ENCODE assay signal across 12 mouse cellular contexts in the genomic region with DNA sequence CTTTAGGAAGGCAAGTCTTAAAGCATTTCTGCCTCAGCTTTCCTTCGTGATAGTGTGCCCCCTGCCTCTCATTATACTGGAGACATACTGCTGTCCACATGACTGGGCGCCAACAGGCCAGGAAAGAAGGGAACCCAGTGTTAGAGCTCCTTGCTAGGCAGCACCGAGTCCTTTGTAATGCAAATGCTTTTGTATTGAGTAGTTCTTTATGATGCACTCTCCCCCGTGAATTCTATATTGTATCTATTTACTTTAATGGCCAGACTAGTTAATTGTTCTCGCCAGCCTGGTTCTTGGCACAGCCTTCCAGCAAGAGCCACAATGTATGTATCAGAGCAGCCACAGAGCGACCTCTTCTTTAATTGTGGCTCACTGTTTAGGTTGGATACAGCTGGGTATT. TPM values are rescaled to one million over a fixed set of nuclear protein-coding genes. Genes with fewer than 3 reads are reported as not detected.
DNase-seq lines count a peak whose midpoint lies in the region; ATAC-seq and TF ChIP-seq lines count a peak whose summit lies in the region.
"Had no signal": no experiment of that assay in that cellular context is flagged by ENCODE, and none has a peak within 500 bp of the region (broad histone marks: within the 10 kb centered on the region; RNA-seq: fewer than 3 reads in every experiment).

No protein-coding gene starts in this region.

- 32% methylated on average over 6 of the region's 6 CpGs for WGBS in forebrain, embryonic 10.5 days
- WGBS in hindbrain, embryonic 14.5 days, result 10% methylated on average over 6 of the region's 6 CpGs
- 15% methylated on average over 6 of the region's 6 CpGs for WGBS in midbrain, postnatal 0 days
- WGBS in liver, embryonic 12.5 days (ENCODE audit: insufficient replicate concordance), result 71% methylated on average over 6 of the region's 6 CpGs
- WGBS in heart, embryonic 10.5 days, result 82% methylated on average over 6 of the region's 6 CpGs

- no peak overlapping the region for H3K4me3 ChIP-seq in forebrain, embryonic 10.5 days
- H3K4me3 ChIP-seq in hindbrain, embryonic 14.5 days (replicated peaks; ENCODE audit: low read length), result no peak overlapping the region
- no peak overlapping the region for H3K4me3 ChIP-seq in midbrain, postnatal 0 days (ENCODE audit: low read depth, low read length)
- no peak overlapping the region for H3K4me3 ChIP-seq in liver, embryonic 12.5 days
- no peak overlapping the region for H3K4me3 ChIP-seq in heart, embryonic 10.5 days
- H3K4me3 ChIP-seq: limb, embryonic 10.5 days had no signal

- peaks cover 23% of the 10 kb centered on the region for H3K4me1 ChIP-seq in forebrain, embryonic 10.5 days
- H3K4me1 ChIP-seq in hindbrain, embryonic 14.5 days (replicated peaks; ENCODE audit: control insufficient read depth, insufficient read depth, low read length), result peaks cover 18% of the 10 kb centered on the region; the same call in 1 of the 2 replicates
- H3K4me1 ChIP-seq in midbrain, postnatal 0 days (ENCODE audit: insufficient read depth, low read length), result no peaks in the 10 kb centered on the region
- H3K4me1 ChIP-seq in liver, embryonic 12.5 days, result 0 out of 2 replicates have a peak, but pooled peaks cover 10% of the 10 kb centered on the region
- peaks cover 8% of the 10 kb centered on the region; the same call in 1 of the 2 replicates for H3K4me1 ChIP-seq in heart, embryonic 10.5 days
- H3K4me1 ChIP-seq: limb, embryonic 10.5 days had no signal

- peaks cover 10% of the 10 kb centered on the region for H3K36me3 ChIP-seq in forebrain, embryonic 10.5 days (replicated peaks)
- H3K36me3 ChIP-seq in hindbrain, embryonic 14.5 days (replicated peaks; ENCODE audit: control insufficient read depth, insufficient read depth), result peaks cover 20% of the 10 kb centered on the region
- H3K36me3 ChIP-seq in midbrain, postnatal 0 days (ENCODE audit: insufficient read depth, low read length), result peaks cover 9% of the 10 kb centered on the region
- H3K36me3 ChIP-seq in liver, embryonic 12.5 days, result peaks cover 72% of the 10 kb centered on the region
- peaks cover 6% of the 10 kb centered on the region; the same call in 1 of the 2 replicates for H3K36me3 ChIP-seq in heart, embryonic 10.5 days
- H3K36me3 ChIP-seq: limb, embryonic 10.5 days had no signal

- peak; percentile 62 for DNase-seq in embryo, embryonic 10.5 days (ENCODE audit: low spot score)
- peak; percentile 39 for DNase-seq in forebrain, embryonic 10.5 days (ENCODE audit: extremely low spot score, low spot score)
- no peak for DNase-seq in hindbrain, embryonic 14.5 days (ENCODE audit: low spot score)
- no peak for DNase-seq in midbrain, postnatal 0 days (ENCODE audit: low spot score)
- no peak for DNase-seq in layer of hippocampus, adult 18-20 months (ENCODE audit: low spot score in 2 of 2)
- no peak for DNase-seq in heart, embryonic 10.5 days (ENCODE audit: low spot score)
- DNase-seq: cerebellum, adult 2 months; thymus, postnatal 14 days had no signal

- no peaks in the 10 kb centered on the region for H3K27me3 ChIP-seq in forebrain, embryonic 10.5 days (ENCODE audit: poor library complexity, severe bottlenecking)
- no peaks in the 10 kb centered on the region for H3K27me3 ChIP-seq in hindbrain, embryonic 14.5 days (ENCODE audit: control insufficient read depth, insufficient read depth, low read length)
- H3K27me3 ChIP-seq in midbrain, postnatal 0 days (ENCODE audit: insufficient read depth, low read length), result no peaks in the 10 kb centered on the region
- no peaks in the 10 kb centered on the region for H3K27me3 ChIP-seq in liver, embryonic 12.5 days (replicated peaks)
- H3K27me3 ChIP-seq in heart, embryonic 10.5 days (ENCODE audit: insufficient read depth, poor library complexity, severe bottlenecking), result no peaks in the 10 kb centered on the region

- peak overlapping the region; percentile 77 for H3K27ac ChIP-seq in forebrain, embryonic 10.5 days
- H3K27ac ChIP-seq in hindbrain, embryonic 14.5 days, result peak overlapping the region; percentile 12
- no peak overlapping the region for H3K27ac ChIP-seq in midbrain, postnatal 0 days (ENCODE audit: low read depth, low read length)
- H3K27ac ChIP-seq in liver, embryonic 12.5 days, result no peak overlapping the region
- H3K27ac ChIP-seq in heart, embryonic 10.5 days, result no peak overlapping the region
- H3K27ac ChIP-seq: limb, embryonic 10.5 days had no signal

- peak; percentile 83 for ATAC-seq in hindbrain, embryonic 14.5 days (ENCODE audit: low FRiP score)
- ATAC-seq in midbrain, postnatal 0 days (ENCODE audit: low FRiP score), result no peak; the same call in 1 of the 2 replicates
- ATAC-seq in liver, embryonic 12.5 days, result no peak
- no peak for ATAC-seq in megakaryocyte, adult 5-6 weeks (ENCODE audit: poor library complexity, severe bottlenecking)
- ATAC-seq: intestine, postnatal 0 days had no signal

- H3K9me3 ChIP-seq in forebrain, embryonic 10.5 days, result no peaks in the 10 kb centered on the region
- H3K9me3 ChIP-seq in hindbrain, embryonic 14.5 days (ENCODE audit: control insufficient read depth, low read length), result no peaks in the 10 kb centered on the region
- H3K9me3 ChIP-seq in midbrain, postnatal 0 days (ENCODE audit: low read length), result no peaks in the 10 kb centered on the region
- H3K9me3 ChIP-seq in liver, embryonic 12.5 days (replicated peaks), result no peaks in the 10 kb centered on the region
- H3K9me3 ChIP-seq in heart, embryonic 10.5 days, result no peaks in the 10 kb centered on the region
- H3K9me3 ChIP-seq: limb, embryonic 10.5 days had no signal

- no peak overlapping the region for H3K9ac ChIP-seq in hindbrain, embryonic 14.5 days
- H3K9ac ChIP-seq in midbrain, postnatal 0 days (replicated peaks; ENCODE audit: low read length, poor library complexity, severe bottlenecking), result no peak overlapping the region
- no peak overlapping the region for H3K9ac ChIP-seq in liver, embryonic 12.5 days

- H3K4me2 ChIP-seq in hindbrain, embryonic 14.5 days (replicated peaks), result no peak overlapping the region
- H3K4me2 ChIP-seq in midbrain, postnatal 0 days (ENCODE audit: low read depth, low read length, poor library complexity, severe bottlenecking), result no peak overlapping the region
- no peak overlapping the region for H3K4me2 ChIP-seq in liver, embryonic 12.5 days

- TF ChIP-seq CTCF in midbrain, postnatal 0 days (IDR thresholded peaks at IDR 0.05), result peak; percentile 9; the same call in 1 of the 2 replicates

RNA-seq across cellular contexts. Expression of gene March8, which starts 59.8 kb away (rescaled TPM):
- 25.3 TPM in 2 replicates for polyA plus RNA-seq in forebrain, embryonic 10.5 days (2016; fragmentation: Nextera tagmentation; extraction: Ambion mirVana)
- polyA plus RNA-seq in hindbrain, embryonic 14.5 days (2014; fragmentation: Nextera tagmentation; extraction: Ambion mirVana), result 69.4 and 74.3 TPM in 2 replicates
- total RNA-seq in midbrain, postnatal 0 days (2014; rRNA removed), result 90.9 and 120 TPM in 2 replicates
- polyA plus RNA-seq in midbrain, postnatal 0 days (2015; fragmentation: Nextera tagmentation; extraction: Ambion mirVana), result 34.2 and 38.2 TPM in 2 replicates
- polyA plus RNA-seq in liver, embryonic 12.5 days (2016; fragmentation: Nextera tagmentation; extraction: Ambion mirVana), result 85.2 and 94.3 TPM in 2 replicates
- total RNA-seq in layer of hippocampus, adult 18-20 months (2021), result 10 to 100 TPM; 51.5 to 52.4 TPM
- 4.7 and 8.4 TPM in 2 replicates for total RNA-seq in megakaryocyte, adult 5-6 weeks (2015)
- 15.1 and 15.2 TPM in 2 replicates for total RNA-seq in megakaryocyte, adult 5-6 weeks (2017)
- 25.8 and 29.6 TPM in 2 replicates for polyA plus RNA-seq in heart, embryonic 10.5 days (2016; fragmentation: Nextera tagmentation; extraction: Ambion mirVana)

Comparison
In these comparisons a context has a peak if more than half of its experiments do, and no peak if none do; other contexts are left out.
1. DNase-seq: peak in embryo, embryonic 10.5 days (single experiment) and forebrain, embryonic 10.5 days (single experiment); none in hindbrain, embryonic 14.5 days (single experiment), midbrain, postnatal 0 days (single experiment), layer of hippocampus, adult 18-20 months (0 of 2) and heart, embryonic 10.5 days (single experiment).
2. H3K27ac ChIP-seq: peak in forebrain, embryonic 10.5 days (single experiment) and hindbrain, embryonic 14.5 days (single experiment); none in midbrain, postnatal 0 days (single experiment), liver, embryonic 12.5 days (single experiment) and heart, embryonic 10.5 days (single experiment).